24 mouse cellular contexts compared by ENCODE assay signal in the genomic region with DNA sequence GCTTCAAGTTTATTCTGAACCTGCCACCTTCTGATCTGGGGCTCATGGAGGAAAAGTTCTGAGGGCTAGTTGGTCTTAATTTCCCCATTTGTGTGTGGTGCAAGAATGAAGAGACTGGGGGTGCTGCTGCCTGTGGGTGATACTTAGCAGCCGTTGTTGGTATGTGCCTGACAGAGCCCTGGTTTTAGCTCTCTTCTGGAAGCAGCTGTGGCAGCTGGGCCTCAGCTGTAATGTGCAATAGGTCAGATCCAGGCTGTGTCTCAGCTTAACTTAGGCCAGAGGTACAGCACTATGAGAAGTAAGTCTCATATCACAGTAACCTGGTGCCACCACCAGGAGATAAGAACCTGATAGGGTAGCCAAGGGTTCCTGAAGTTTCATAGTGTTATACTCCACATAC. TPM values are rescaled to one million over a fixed set of nuclear protein-coding genes. Genes with fewer than 3 reads are reported as not detected.
A peak's percentile ranks its signal among the peaks of the same experiment; 100 is the strongest.
DNase-seq lines count a peak whose midpoint lies in the region; ATAC-seq and TF ChIP-seq lines count a peak whose summit lies in the region.
"Had no signal": no experiment of that assay in that cellular context is flagged by ENCODE, and none has a peak within 500 bp of the region (broad histone marks: within the 10 kb centered on the region; RNA-seq: fewer than 3 reads in every experiment).

No protein-coding gene starts in this region.

- DNase-seq in lung, postnatal 0 days (ENCODE audit: low spot score): peak; percentile 24
- no peak for DNase-seq in lung, postnatal 25 days (ENCODE audit: low spot score)
- DNase-seq in MEL (ENCODE audit: low read depth, low spot score): peak; percentile 27
- DNase-seq in induced T-regulatory cell, adult 2 months (ENCODE audit: low read depth): peak; percentile 47
- DNase-seq in gastrocnemius, postnatal 10 days: no peak
- DNase-seq in layer of hippocampus, postnatal 36 days: no peak
- DNase-seq: adrenal gland, adult 8-10 months; adrenal gland, postnatal 36 days; cerebellum, adult 11 months; cerebellum, adult 8-10 months; cerebellum, postnatal 14 days; gastrocnemius, adult 2 months; gastrocnemius, postnatal 36 days; heart, adult 18-20 months; heart, postnatal 10 days; heart, postnatal 4 days had no signal

- 92% methylated on average over 1 of the region's 1 CpGs for WGBS in lung, postnatal 0 days
- WGBS in hindbrain, embryonic 12.5 days: 87% methylated on average over 1 of the region's 1 CpGs

- TF ChIP-seq RAD21 in MEL (IDR thresholded peaks at IDR 0.05; ENCODE audit: low read depth, low read length): no peak; the same call in 1 of the 2 replicates

- no peak overlapping the region for H3K27ac ChIP-seq in lung, postnatal 0 days (ENCODE audit: low read length)
- H3K27ac ChIP-seq in MEL (ENCODE audit: control insufficient read depth, low read depth, low read length): no peak overlapping the region
- no peak overlapping the region for H3K27ac ChIP-seq in hindbrain, embryonic 12.5 days
- H3K27ac ChIP-seq: embryonic facial prominence, embryonic 12.5 days; forebrain, embryonic 15.5 days; gastrocnemius, adult 2 months; heart, embryonic 10.5 days; hindbrain, embryonic 13.5 days; hindbrain, postnatal 0 days had no signal

- no peak for TF ChIP-seq CTCF in lung, postnatal 0 days (IDR thresholded peaks at IDR 0.05)
- TF ChIP-seq CTCF in MEL (IDR thresholded peaks at IDR 0.05 in 2 of 3, conservative IDR thresholded peaks at IDR 0.05 in 1 of 3; ENCODE audit: control insufficient read depth in 1 of 3, insufficient read depth in 1 of 3, low read depth in 2 of 3, low read length in 3 of 3, poor library complexity in 1 of 3, severe bottlenecking in 1 of 3): no peak

- TF ChIP-seq POLR2A in MEL (IDR thresholded peaks at IDR 0.05; ENCODE audit: control insufficient read depth in 1 of 2, insufficient read depth in 1 of 2, low read depth in 1 of 2, low read length in 2 of 2, poor library complexity in 1 of 2): no peak

- H3K9ac ChIP-seq in lung, postnatal 0 days (replicated peaks; ENCODE audit: low read depth): no peak overlapping the region
- H3K9ac ChIP-seq in MEL (ENCODE audit: control insufficient read depth, low read depth, low read length, poor library complexity, severe bottlenecking): no peak overlapping the region
- H3K9ac ChIP-seq in hindbrain, embryonic 12.5 days: no peak overlapping the region
- H3K9ac ChIP-seq: embryonic facial prominence, embryonic 12.5 days; forebrain, embryonic 15.5 days; hindbrain, embryonic 13.5 days had no signal

- H3K9me3 ChIP-seq in lung, postnatal 0 days (ENCODE audit: low read length): no peaks in the 10 kb centered on the region
- no peaks in the 10 kb centered on the region for H3K9me3 ChIP-seq in MEL (replicated peaks; ENCODE audit: insufficient read depth, low read length)
- H3K9me3 ChIP-seq in hindbrain, embryonic 12.5 days (replicated peaks): no peaks in the 10 kb centered on the region
- H3K9me3 ChIP-seq: embryonic facial prominence, embryonic 12.5 days; forebrain, embryonic 15.5 days; heart, embryonic 10.5 days; hindbrain, embryonic 13.5 days had no signal

- H3K79me2 ChIP-seq in MEL (ENCODE audit: control insufficient read depth, insufficient read depth, low read length, poor library complexity): no peaks in the 10 kb centered on the region

- no peaks in the 10 kb centered on the region for H3K27me3 ChIP-seq in lung, postnatal 0 days (replicated peaks; ENCODE audit: insufficient read depth, low read length)
- no peaks in the 10 kb centered on the region for H3K27me3 ChIP-seq in MEL (ENCODE audit: control insufficient read depth in 1 of 2, insufficient read depth in 2 of 2, low read length in 2 of 2)
- no peaks in the 10 kb centered on the region for H3K27me3 ChIP-seq in hindbrain, embryonic 12.5 days
- H3K27me3 ChIP-seq: CH12.LX; embryonic facial prominence, embryonic 12.5 days; forebrain, embryonic 15.5 days; hindbrain, embryonic 13.5 days had no signal

- ATAC-seq in lung, postnatal 0 days: peak; percentile 71
- ATAC-seq in megakaryocyte progenitor cell, adult 5-6 weeks (replicated peaks; ENCODE audit: poor library complexity): peak; percentile 33
- no peak for ATAC-seq in hindbrain, embryonic 12.5 days (ENCODE audit: low FRiP score)
- ATAC-seq: forebrain, embryonic 15.5 days; hindbrain, postnatal 0 days had no signal

- H3K4me2 ChIP-seq in lung, postnatal 0 days (replicated peaks; ENCODE audit: low read depth, low read length): no peak overlapping the region
- no peak overlapping the region for H3K4me2 ChIP-seq in hindbrain, embryonic 12.5 days (replicated peaks)
- H3K4me2 ChIP-seq: embryonic facial prominence, embryonic 12.5 days; forebrain, embryonic 15.5 days; hindbrain, embryonic 13.5 days had no signal

- H3K4me1 ChIP-seq in lung, postnatal 0 days (ENCODE audit: insufficient read depth, low read depth, low read length): no peaks in the 10 kb centered on the region
- peaks cover 2 to 16% of the 10 kb centered on the region in 2 experiments; a peak in 2 of 4 replicates for H3K4me1 ChIP-seq in MEL (ENCODE audit: control insufficient read depth in 1 of 2, insufficient read depth in 2 of 2, low read length in 2 of 2)
- H3K4me1 ChIP-seq in hindbrain, embryonic 12.5 days: no peaks in the 10 kb centered on the region
- H3K4me1 ChIP-seq: embryonic facial prominence, embryonic 12.5 days; forebrain, embryonic 15.5 days; hindbrain, embryonic 13.5 days had no signal

- H3K4me3 ChIP-seq in lung, postnatal 0 days (ENCODE audit: low read depth, low read length): no peak overlapping the region
- no peak overlapping the region for H3K4me3 ChIP-seq in MEL (ENCODE audit: control insufficient read depth in 1 of 2, insufficient read depth in 1 of 2, low read depth in 2 of 2, low read length in 2 of 2)
- H3K4me3 ChIP-seq in hindbrain, embryonic 12.5 days: no peak overlapping the region
- H3K4me3 ChIP-seq: embryonic facial prominence, embryonic 12.5 days; forebrain, embryonic 15.5 days; gastrocnemius, adult 2 months; heart, embryonic 10.5 days; hindbrain, embryonic 13.5 days had no signal

- 0 out of 2 replicates have a peak, but pooled peaks cover 3% of the 10 kb centered on the region for H3K36me3 ChIP-seq in lung, postnatal 0 days (ENCODE audit: insufficient read depth, low read length)
- peaks cover 2 to 8% of the 10 kb centered on the region in 2 experiments; a peak in 3 of 4 replicates for H3K36me3 ChIP-seq in MEL (ENCODE audit: control insufficient read depth in 1 of 2, insufficient read depth in 2 of 2, low read length in 2 of 2)
- H3K36me3 ChIP-seq in hindbrain, embryonic 12.5 days: peaks cover 55% of the 10 kb centered on the region

- TF ChIP-seq EP300 in lung, postnatal 0 days (IDR thresholded peaks at IDR 0.05): no peak
- peak in 1 of 2 experiments; percentile 8; a peak in 1 of 4 replicates for TF ChIP-seq EP300 in MEL (IDR thresholded peaks at IDR 0.05; ENCODE audit: low read depth in 1 of 2, low read length in 2 of 2)

TF ChIP-seq in MEL, 35 proteins besides CTCF, POLR2A, EP300 and RAD21:
- TF ChIP-seq GATA1 (IDR thresholded peaks at IDR 0.05; ENCODE audit: low read depth, low read length) (peak; percentile 63), ETS1 (IDR thresholded peaks at IDR 0.05; ENCODE audit: low read depth, low read length) (no peak), ZMIZ1 (IDR thresholded peaks at IDR 0.05; ENCODE audit: low read depth, low read length) (no peak)

RNA-seq across cellular contexts. Expression of gene Klf2, which starts 28.7 kb away (rescaled TPM):
- 65.3 and 74.1 TPM in 2 replicates for polyA plus RNA-seq in lung, postnatal 0 days (2015; fragmentation: Nextera tagmentation; extraction: Ambion mirVana)
- not detected in 2 replicates for total RNA-seq in MEL (2012; rRNA removed)
- polyA plus RNA-seq in MEL (2012; ENCODE audit: insufficient read depth in 1 of 2, insufficient read length in 2 of 2, low read depth in 1 of 2, low replicate concordance in 2 of 2, missing spikeins in 1 of 2): not detected
- total RNA-seq in megakaryocyte progenitor cell, adult 5-6 weeks (2015): 10.8 and 21.8 TPM in 2 replicates
- total RNA-seq in megakaryocyte progenitor cell, adult 5-6 weeks (2017): 2.0 and 6.6 TPM in 2 replicates
- 10 to 100 TPM; 25.2 to 31.9 TPM for total RNA-seq in gastrocnemius, postnatal 10 days (2021)
- 10 to 100 TPM; 16.4 to 18.5 TPM for total RNA-seq in layer of hippocampus, postnatal 36 days (2021)
- 9.4 and 10.3 TPM in 2 replicates for polyA plus RNA-seq in hindbrain, embryonic 12.5 days (2016; fragmentation: Nextera tagmentation; extraction: Ambion mirVana)

RNA-seq across cellular contexts. Expression of gene Gm10282, which starts 42.5 kb away (rescaled TPM):
- 5.7 and 6.1 TPM in 2 replicates for polyA plus RNA-seq in lung, postnatal 0 days (2015; fragmentation: Nextera tagmentation; extraction: Ambion mirVana)
- 11.4 and 11.7 TPM in 2 replicates for total RNA-seq in MEL (2012; rRNA removed)
- polyA plus RNA-seq in MEL (2012; ENCODE audit: insufficient read depth in 1 of 2, insufficient read length in 2 of 2, low read depth in 1 of 2, low replicate concordance in 2 of 2, missing spikeins in 1 of 2): 100 to 1,000 TPM in 1 of 2 experiments, not detected in 1; 133 TPM
- total RNA-seq in megakaryocyte progenitor cell, adult 5-6 weeks (2015): 58.7 and 76.6 TPM in 2 replicates
- total RNA-seq in megakaryocyte progenitor cell, adult 5-6 weeks (2017): 68.3 and 86.8 TPM in 2 replicates
- total RNA-seq in gastrocnemius, postnatal 10 days (2021): 10 to 100 TPM; 14.2 to 15.8 TPM
- 1 to 10 TPM; 7.7 to 9.7 TPM for total RNA-seq in layer of hippocampus, postnatal 36 days (2021)
- polyA plus RNA-seq in hindbrain, embryonic 12.5 days (2016; fragmentation: Nextera tagmentation; extraction: Ambion mirVana): 19.1 and 21.2 TPM in 2 replicates

Comparison
In these comparisons a context has a peak if more than half of its experiments do, and no peak if none do; other contexts are left out.
1. DNase-seq: peak in lung, postnatal 0 days (single experiment), MEL (single experiment) and induced T-regulatory cell, adult 2 months (single experiment); none in lung, postnatal 25 days (single experiment), gastrocnemius, postnatal 10 days (single experiment) and layer of hippocampus, postnatal 36 days (0 of 2).